In genomic region chr8:115046496-115046895, GRCm38 (mm10) we compare ENCODE assay signal across 13 mouse cellular contexts.
A peak's percentile ranks its signal among the peaks of the same experiment; 100 is the strongest.
DNase-seq lines count a peak whose midpoint lies in the region; ATAC-seq and TF ChIP-seq lines count a peak whose summit lies in the region.
"Had no signal": no experiment of that assay in that cellular context is flagged by ENCODE, and none has a peak within 500 bp of the region (broad histone marks: within the 10 kb centered on the region; RNA-seq: fewer than 3 reads in every experiment).

No protein-coding gene starts in this region.

- no peak for TF ChIP-seq CTCF in liver, adult 2 months (IDR thresholded peaks at IDR 0.05; ENCODE audit: low read depth, low read length)
- TF ChIP-seq CTCF in liver, embryonic 14.5 days (IDR thresholded peaks at IDR 0.05; ENCODE audit: low read depth): no peak

- no peaks in the 10 kb centered on the region for H3K36me3 ChIP-seq in liver, adult 2 months (ENCODE audit: control insufficient read depth, insufficient read depth, low read length)
- H3K36me3 ChIP-seq in liver, embryonic 14.5 days (replicated peaks; ENCODE audit: control insufficient read depth, insufficient read depth, low read depth): no peaks in the 10 kb centered on the region
- H3K36me3 ChIP-seq in midbrain, embryonic 14.5 days (ENCODE audit: control insufficient read depth, insufficient read depth, low read length): no peaks in the 10 kb centered on the region
- no peaks in the 10 kb centered on the region for H3K36me3 ChIP-seq in forebrain, embryonic 13.5 days (ENCODE audit: poor library complexity, severe bottlenecking)
- H3K36me3 ChIP-seq: limb, embryonic 13.5 days; neural tube, embryonic 13.5 days had no signal

- WGBS in liver, adult 2 months: 45% methylated on average over 4 of the region's 4 CpGs
- 39% methylated on average over 4 of the region's 4 CpGs for WGBS in liver, embryonic 14.5 days (ENCODE audit: insufficient replicate concordance)
- WGBS in midbrain, embryonic 14.5 days: 63% methylated on average over 4 of the region's 4 CpGs
- WGBS in forebrain, embryonic 13.5 days: 77% methylated on average over 4 of the region's 4 CpGs

- no peaks in the 10 kb centered on the region for H3K79me2 ChIP-seq in liver, adult 2 months (ENCODE audit: control insufficient read depth, insufficient read depth, low read length)

- DNase-seq in adrenal gland, postnatal 10 days: peak; percentile 33
- no peak for DNase-seq in adrenal gland, postnatal 4 days (ENCODE audit: low spot score in 2 of 2)
- peak; percentile 24 for DNase-seq in liver, adult 2 months (ENCODE audit: extremely low read depth, low read depth, low spot score)
- no peak for DNase-seq in liver
- DNase-seq in adrenal gland, postnatal 14 days: peak; percentile 47
- DNase-seq in liver, embryonic 14.5 days (ENCODE audit: low read depth in 3 of 3, low spot score in 3 of 3): no peak
- DNase-seq in midbrain, embryonic 14.5 days: no peak
- DNase-seq: right cerebral cortex, postnatal 4 days had no signal

- no peak overlapping the region for H3K9ac ChIP-seq in liver, adult 2 months (ENCODE audit: low read depth, low read length)
- H3K9ac ChIP-seq in liver, embryonic 14.5 days (replicated peaks): no peak overlapping the region
- no peak overlapping the region for H3K9ac ChIP-seq in midbrain, embryonic 14.5 days (replicated peaks; ENCODE audit: low read length)
- no peak overlapping the region for H3K9ac ChIP-seq in forebrain, embryonic 13.5 days
- H3K9ac ChIP-seq: limb, embryonic 13.5 days; neural tube, embryonic 13.5 days had no signal

- no peak overlapping the region for H3K4me3 ChIP-seq in liver, adult 2 months (ENCODE audit: insufficient read depth, low read depth, low read length)
- H3K4me3 ChIP-seq in liver, embryonic 14.5 days (ENCODE audit: insufficient read depth in 1 of 2, low read depth in 2 of 2, low read length in 2 of 2): no peak overlapping the region
- H3K4me3 ChIP-seq in midbrain, embryonic 14.5 days (replicated peaks; ENCODE audit: low read depth, low read length): no peak overlapping the region
- H3K4me3 ChIP-seq in forebrain, embryonic 13.5 days: no peak overlapping the region
- H3K4me3 ChIP-seq: erythroblast, embryonic 14.5 days; limb, embryonic 13.5 days; neural tube, embryonic 13.5 days had no signal

- TF ChIP-seq POLR2A in liver, adult 2 months (IDR thresholded peaks at IDR 0.05; ENCODE audit: extremely low read depth, insufficient read depth, low read length): no peak

- peak; percentile 11; the same call in 1 of the 2 replicates for ATAC-seq in liver, embryonic 14.5 days (ENCODE audit: insufficient read depth)
- no peak for ATAC-seq in midbrain, embryonic 14.5 days (ENCODE audit: low FRiP score, low TSS enrichment)
- no peak for ATAC-seq in forebrain, embryonic 13.5 days

- TF ChIP-seq EP300 in liver, embryonic 14.5 days (IDR thresholded peaks at IDR 0.05; ENCODE audit: low read depth): no peak

- H3K4me1 ChIP-seq in liver, adult 2 months (ENCODE audit: control insufficient read depth, insufficient read depth, low read length): no peaks in the 10 kb centered on the region
- peaks cover 0 to 3% of the 10 kb centered on the region in 2 experiments; a peak in 1 of 4 replicates for H3K4me1 ChIP-seq in liver, embryonic 14.5 days (replicated peaks; ENCODE audit: control insufficient read depth in 2 of 2, insufficient read depth in 2 of 2, low read length in 1 of 2)
- no peaks in the 10 kb centered on the region for H3K4me1 ChIP-seq in midbrain, embryonic 14.5 days (ENCODE audit: control insufficient read depth, insufficient read depth, low read length)
- H3K4me1 ChIP-seq in forebrain, embryonic 13.5 days: no peaks in the 10 kb centered on the region

- no peak overlapping the region for H3K4me2 ChIP-seq in liver, embryonic 14.5 days (ENCODE audit: low read depth)
- H3K4me2 ChIP-seq in midbrain, embryonic 14.5 days (ENCODE audit: low read length): no peak overlapping the region
- H3K4me2 ChIP-seq in forebrain, embryonic 13.5 days: no peak overlapping the region
- H3K4me2 ChIP-seq: limb, embryonic 13.5 days; midbrain, embryonic 11.5 days; neural tube, embryonic 13.5 days had no signal

- no peaks in the 10 kb centered on the region for H3K9me3 ChIP-seq in liver, embryonic 14.5 days (ENCODE audit: control insufficient read depth, low read length)
- H3K9me3 ChIP-seq in midbrain, embryonic 14.5 days (ENCODE audit: control insufficient read depth, low read length): no peaks in the 10 kb centered on the region
- no peaks in the 10 kb centered on the region for H3K9me3 ChIP-seq in forebrain, embryonic 13.5 days (replicated peaks)
- H3K9me3 ChIP-seq: neural tube, embryonic 13.5 days had no signal

- no peak overlapping the region for H3K27ac ChIP-seq in liver, adult 2 months (replicated peaks; ENCODE audit: insufficient read depth, low read depth, low read length)
- H3K27ac ChIP-seq in liver, embryonic 14.5 days: no peak overlapping the region
- no peak overlapping the region for H3K27ac ChIP-seq in midbrain, embryonic 14.5 days (replicated peaks; ENCODE audit: low read depth, low read length)
- no peak overlapping the region for H3K27ac ChIP-seq in forebrain, embryonic 13.5 days
- H3K27ac ChIP-seq: limb, embryonic 13.5 days; neural tube, embryonic 13.5 days had no signal

- H3K27me3 ChIP-seq in liver, adult 2 months (ENCODE audit: control insufficient read depth, insufficient read depth, low read length): no peaks in the 10 kb centered on the region
- no peaks in the 10 kb centered on the region for H3K27me3 ChIP-seq in liver, embryonic 14.5 days (ENCODE audit: control insufficient read depth, insufficient read depth, low read length)
- H3K27me3 ChIP-seq in midbrain, embryonic 14.5 days (ENCODE audit: control insufficient read depth, insufficient read depth, low read length): no peaks in the 10 kb centered on the region
- H3K27me3 ChIP-seq in forebrain, embryonic 13.5 days: no peaks in the 10 kb centered on the region
- H3K27me3 ChIP-seq: neural tube, embryonic 13.5 days had no signal

Comparison
In these comparisons a context has a peak if more than half of its experiments do, and no peak if none do; other contexts are left out.
1. DNase-seq: peak in adrenal gland, postnatal 10 days (single experiment), liver, adult 2 months (single experiment) and adrenal gland, postnatal 14 days (single experiment); none in adrenal gland, postnatal 4 days (0 of 2), liver (single experiment), liver, embryonic 14.5 days (0 of 3) and midbrain, embryonic 14.5 days (single experiment).